Mouse (Mus musculus) heart, postnatal 14 days (tissue): ENCODE measurements around the gene Cox4i1. TPM values are rescaled to one million over a fixed set of nuclear protein-coding genes. Genes with fewer than 3 reads are reported as not detected.

ENCODE experiments used
- DNase-seq, 2 experiments: peaks; one replicate each; pipeline ENCODE4 v3.0.0; 2021 to 2022
- intact Hi-C: fragments of 180-260 bp; cut with DNase I; formaldehyde crosslinking; loops from one replicate; pipeline ENCODE4 v1.15.1; 2025
- long read RNA-seq, 2 experiments: library from polyadenylated mRNA; stranded (forward); transcript quantifications; one replicate each; pipeline ENCODE4 v2.0.0; 2021
- total RNA-seq, 2 experiments: library from RNA; stranded (reverse); gene quantifications; 2 replicates each; pipeline ENCODE4 v1.2.3; 2021

Gene Cox4i1
- 1,000 to 10,000 TPM; 4,230 to 4,270 TPM for total RNA-seq
- long read RNA-seq, experiment 1, transcript Cox4i1-205 (5 exons, 765 nt), result minor isoform, 36 of 6,083 reads
- long read RNA-seq, experiment 1, transcript Cox4i1-203 (2 exons, 438 nt), result minor isoform, 11 of 6,083 reads
- long read RNA-seq, experiment 1, transcript Cox4i1-204 (3 exons, 578 nt), result major isoform, 3,443 of 6,083 reads
- long read RNA-seq, experiment 1, transcript Cox4i1-201 (5 exons, 745 nt), result minor isoform, 2,478 of 6,083 reads
- long read RNA-seq, experiment 1, partial matches to known transcripts, result 64 of 6,083 reads
- long read RNA-seq, experiment 1, other reads (novel, unspliced or antisense), result 51 of 6,083 reads
- long read RNA-seq, experiment 2, transcript Cox4i1-204 (3 exons, 578 nt), result major isoform, 3,622 of 6,032 reads
- long read RNA-seq, experiment 2, transcript Cox4i1-205 (5 exons, 765 nt), result minor isoform, 41 of 6,032 reads
- long read RNA-seq, experiment 2, transcript Cox4i1-201 (5 exons, 745 nt), result minor isoform, 2,235 of 6,032 reads
- long read RNA-seq, experiment 2, transcript Cox4i1-203 (2 exons, 438 nt), result minor isoform, 8 of 6,032 reads
- long read RNA-seq, experiment 2, partial matches to known transcripts, result 70 of 6,032 reads
- long read RNA-seq, experiment 2, other reads (novel, unspliced or antisense), result 55 of 6,032 reads

DNA sequence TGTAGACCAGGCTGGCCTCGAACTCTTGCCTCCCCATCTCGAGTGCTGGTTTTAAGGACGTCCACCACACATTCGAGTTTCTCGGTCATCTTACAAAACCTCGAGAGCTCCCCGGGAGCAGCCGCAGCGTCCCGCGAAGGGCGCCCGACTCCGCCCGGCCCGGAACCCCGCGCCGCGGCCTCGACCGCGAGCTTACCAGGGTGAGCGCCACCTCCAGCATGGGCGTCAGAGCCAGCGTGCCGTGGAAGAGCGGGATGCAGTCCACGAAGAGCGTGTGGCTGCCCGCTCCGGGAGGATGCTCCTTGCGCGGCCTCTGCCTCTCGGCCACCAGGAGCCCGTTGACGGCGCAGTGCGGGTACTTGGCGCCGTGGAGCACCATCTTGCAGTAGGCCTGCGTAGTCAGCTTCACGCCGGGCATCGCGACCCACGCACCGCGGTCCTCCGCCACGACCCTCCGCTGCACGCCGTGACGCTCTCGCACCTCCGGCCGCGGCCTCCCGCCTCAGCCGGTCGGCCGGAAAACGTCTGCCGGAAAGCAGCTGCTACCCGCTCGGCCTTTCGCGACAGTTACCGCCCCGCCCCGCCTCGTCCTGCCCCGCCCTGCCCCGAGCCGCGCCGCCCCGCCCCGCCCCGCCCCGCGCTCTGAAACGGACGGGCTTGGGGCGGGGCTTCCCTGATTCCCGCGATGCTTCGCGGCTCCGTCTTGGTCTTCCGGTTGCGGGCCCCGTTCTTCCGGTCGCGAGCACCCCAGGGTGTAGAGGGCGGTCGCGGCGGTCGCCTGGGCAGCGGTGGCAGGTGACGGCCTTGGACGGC, at the start of gene Cox4i1, which contains the start of gene Gm27021:
Gene Cox4i1 (plus strand): TSS at position 662 of the 813 bp plus-strand sequence.
Gene Gm27021 (minus strand): TSS at position 519 of the 813 bp plus-strand sequence.
- DNase-seq, result peak; percentile 95
- intact Hi-C loops, result loop anchor here (5.0 kb wide), 1 partner anchor 910 kb away; the partner anchor contains the start of gene Fbxo31

DNA sequence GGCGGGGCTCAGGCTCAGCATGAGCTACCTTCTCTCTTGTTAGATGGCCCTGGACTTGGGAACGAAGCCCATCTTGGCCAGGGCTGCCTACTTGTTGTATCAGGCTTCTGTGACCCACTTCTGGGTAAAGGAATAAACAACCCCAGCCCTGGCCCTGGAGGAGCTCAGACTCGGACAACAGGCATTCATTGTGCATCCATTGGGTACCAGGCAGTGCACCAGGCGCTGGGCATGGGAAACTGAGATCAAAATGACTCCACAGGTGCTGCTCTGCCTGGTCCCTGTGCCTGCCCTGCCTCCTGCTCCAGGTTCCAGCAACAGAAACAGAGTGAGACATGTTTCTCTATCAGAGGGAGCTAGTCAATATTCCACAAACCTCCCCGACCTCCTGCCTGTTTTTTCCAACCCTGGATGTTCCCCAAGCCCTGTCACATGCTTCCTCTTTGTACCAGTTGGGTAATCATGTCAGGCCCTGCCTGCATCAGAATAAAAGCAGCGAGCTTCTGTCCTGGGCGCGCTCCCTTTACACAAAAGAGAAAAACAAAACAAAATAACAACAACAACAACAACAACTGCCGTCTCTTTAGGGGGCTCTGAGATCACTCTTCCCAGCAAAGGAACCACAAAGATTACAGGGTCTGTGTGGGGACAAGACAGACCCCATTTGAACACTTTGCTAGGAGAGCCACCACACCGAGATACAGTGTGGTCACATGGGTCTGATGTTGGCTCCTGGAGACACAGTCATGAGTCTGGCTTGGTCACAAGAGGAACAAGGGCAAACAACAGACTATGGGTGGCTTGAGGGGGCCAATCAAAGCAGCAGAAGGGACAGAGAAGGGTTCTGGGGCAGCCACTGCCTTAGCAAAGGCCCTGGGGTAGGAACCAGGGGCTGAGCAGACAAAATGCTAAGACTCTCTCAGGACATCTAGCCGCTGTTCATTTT, 48.5 kb upstream of the Cox4i1 start:
- DNase-seq, result peak; percentile 33 to 34
- intact Hi-C loops, result no loop called here

DNA sequence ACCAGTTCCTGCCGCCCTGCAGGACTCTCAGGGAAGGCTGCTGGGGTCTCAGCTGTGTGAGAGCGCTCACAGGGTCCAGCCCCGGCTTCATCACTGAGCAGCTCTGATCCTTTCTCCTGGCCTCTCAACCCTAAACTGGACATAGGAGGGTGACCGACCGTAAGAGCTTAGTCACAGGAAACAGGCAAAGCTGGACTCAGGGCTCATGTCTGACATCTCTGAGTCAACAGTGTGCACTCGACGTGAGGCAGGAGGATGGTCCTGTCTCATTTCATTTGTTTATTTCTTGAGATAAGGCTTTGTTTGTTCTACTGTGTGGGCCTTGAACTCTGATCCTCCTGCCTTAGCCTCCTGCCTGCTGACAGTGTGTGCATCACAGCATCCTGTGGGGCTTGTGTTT, 47.6 kb upstream of the Cox4i1 start:
- DNase-seq, result no peak
- intact Hi-C loops, result no loop called here

DNA sequence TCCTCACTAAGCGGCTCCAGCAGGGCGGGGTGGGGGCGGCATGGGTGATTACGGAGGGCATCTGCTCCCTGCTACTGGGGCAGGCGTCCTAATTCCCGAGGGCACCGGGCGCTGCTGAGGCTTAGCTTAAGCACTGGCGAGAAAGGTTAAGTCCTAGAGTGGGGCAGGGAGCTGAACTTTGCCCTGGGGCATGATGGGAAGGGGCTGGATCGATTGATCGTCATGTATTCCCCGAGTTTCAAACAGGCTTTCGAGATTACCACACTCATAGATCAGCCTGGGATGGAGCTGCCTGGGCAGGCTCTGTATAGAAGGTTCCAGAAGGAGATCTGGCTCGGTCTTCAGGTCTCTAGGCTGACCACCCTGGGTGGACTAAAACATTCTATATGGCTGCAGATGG, 45.9 kb upstream of the Cox4i1 start:
- intact Hi-C loops, result no loop called here

DNA sequence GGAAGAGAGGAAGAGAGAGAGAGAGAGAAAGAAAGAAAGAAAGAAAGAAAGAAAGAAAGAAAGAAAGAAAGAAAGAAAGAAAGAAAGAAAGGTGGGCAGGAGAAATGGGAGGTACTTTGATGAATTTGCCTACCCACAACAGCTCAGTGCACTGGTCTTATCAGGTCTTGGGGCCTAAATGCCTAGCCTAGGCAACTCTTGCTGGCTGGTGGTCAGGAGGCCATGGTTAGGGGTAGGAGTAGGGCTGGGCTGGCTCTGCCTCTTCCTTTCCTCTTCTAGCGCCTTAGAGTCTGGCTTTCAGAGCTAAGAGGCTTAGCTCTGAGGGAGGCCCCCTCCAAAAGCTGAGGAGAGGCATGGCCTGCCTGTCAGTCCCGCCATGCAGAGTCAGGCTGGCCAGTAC, 44.4 kb upstream of the Cox4i1 start:
- intact Hi-C loops, result no loop called here
- DNase-seq, result no peak

More for the DNA sequence above, 45.9 kb upstream of the Cox4i1 start:
- DNase-seq, result no peak

DNA sequence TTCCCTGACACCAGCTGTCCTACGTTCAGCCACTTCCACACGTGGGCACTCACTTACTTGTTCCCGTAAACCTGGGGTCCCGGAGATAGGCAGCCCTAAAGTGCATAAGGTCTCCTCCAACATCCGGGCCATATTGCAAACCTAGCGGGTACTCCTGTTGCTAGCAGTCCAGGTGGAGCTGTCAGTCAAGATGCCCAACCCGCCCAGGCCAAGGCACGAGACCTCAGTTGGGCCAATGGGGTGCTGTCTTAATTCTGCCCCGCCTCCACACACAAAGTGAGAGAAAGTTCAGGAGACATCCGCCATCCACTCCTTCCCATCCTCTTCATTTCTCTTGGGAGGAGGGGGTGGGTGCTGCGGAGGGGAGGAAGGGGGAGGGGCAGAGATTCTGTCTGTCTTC, 41.6 kb upstream of the Cox4i1 start:
- intact Hi-C loops, result no loop called here
- DNase-seq, result no peak

DNA sequence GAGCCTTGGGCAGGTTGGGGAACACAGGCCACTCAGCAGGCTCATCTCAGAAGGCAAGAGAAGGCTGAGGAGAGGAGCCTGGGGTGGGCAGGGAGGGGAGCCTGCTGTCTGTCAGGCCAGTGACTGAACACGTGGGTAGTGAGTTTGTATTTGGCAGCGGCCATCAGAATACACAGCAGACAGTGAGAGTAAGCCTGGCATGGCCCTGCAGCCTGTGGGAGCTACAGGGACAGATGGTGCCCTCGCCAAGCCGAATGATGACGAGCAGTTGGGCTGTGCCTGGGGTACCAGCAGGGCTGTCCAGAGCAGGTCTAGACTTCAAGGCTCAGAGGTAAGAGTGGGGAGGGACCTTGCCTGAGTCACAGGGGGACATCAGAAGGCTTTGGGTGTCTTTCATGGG, 40.7 kb upstream of the Cox4i1 start:
- DNase-seq, result no peak
- intact Hi-C loops, result no loop called here

DNA sequence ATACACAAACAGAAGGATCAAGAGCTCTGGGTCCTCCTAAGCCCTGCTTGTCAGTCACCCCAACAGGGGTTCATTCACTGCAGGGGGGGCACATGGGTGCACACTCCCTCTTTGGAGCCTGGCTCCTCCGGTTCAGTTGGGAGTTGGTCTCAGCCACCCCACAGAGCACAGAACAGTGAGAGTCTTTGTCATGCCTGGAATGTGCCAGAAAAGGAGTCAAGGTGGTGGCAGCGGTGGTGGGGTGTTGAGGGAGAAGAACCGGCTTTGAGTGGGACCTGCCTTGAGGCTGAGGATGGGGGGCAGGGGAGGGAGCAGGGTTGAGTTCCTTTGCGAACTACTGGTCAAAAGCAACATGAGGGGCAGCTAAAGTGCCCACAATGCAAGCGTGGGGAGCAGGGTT, 38.0 kb upstream of the Cox4i1 start:
- DNase-seq, result no peak
- intact Hi-C loops, result no loop called here

DNA sequence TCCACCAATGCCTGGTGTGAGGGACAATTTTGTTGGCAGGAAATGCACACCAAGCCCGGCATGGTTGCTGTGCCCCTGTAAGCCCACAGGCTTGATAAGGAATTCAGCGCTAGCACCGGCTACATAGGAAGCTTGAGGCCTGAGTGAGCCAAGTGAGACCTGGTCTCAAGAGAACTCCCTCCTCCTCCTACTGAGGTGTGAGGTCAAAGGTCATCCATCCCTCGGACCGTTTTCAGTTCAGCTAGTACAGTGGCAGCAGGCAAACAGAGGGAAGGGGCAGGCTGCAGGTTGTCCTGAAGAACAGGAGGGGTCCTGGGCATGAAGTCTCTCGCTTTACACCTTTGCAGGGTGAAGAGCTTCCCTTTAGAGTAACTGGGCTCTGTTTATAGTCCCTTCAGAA, 37.2 kb upstream of the Cox4i1 start:
- DNase-seq, result no peak
- intact Hi-C loops, result no loop called here

DNA sequence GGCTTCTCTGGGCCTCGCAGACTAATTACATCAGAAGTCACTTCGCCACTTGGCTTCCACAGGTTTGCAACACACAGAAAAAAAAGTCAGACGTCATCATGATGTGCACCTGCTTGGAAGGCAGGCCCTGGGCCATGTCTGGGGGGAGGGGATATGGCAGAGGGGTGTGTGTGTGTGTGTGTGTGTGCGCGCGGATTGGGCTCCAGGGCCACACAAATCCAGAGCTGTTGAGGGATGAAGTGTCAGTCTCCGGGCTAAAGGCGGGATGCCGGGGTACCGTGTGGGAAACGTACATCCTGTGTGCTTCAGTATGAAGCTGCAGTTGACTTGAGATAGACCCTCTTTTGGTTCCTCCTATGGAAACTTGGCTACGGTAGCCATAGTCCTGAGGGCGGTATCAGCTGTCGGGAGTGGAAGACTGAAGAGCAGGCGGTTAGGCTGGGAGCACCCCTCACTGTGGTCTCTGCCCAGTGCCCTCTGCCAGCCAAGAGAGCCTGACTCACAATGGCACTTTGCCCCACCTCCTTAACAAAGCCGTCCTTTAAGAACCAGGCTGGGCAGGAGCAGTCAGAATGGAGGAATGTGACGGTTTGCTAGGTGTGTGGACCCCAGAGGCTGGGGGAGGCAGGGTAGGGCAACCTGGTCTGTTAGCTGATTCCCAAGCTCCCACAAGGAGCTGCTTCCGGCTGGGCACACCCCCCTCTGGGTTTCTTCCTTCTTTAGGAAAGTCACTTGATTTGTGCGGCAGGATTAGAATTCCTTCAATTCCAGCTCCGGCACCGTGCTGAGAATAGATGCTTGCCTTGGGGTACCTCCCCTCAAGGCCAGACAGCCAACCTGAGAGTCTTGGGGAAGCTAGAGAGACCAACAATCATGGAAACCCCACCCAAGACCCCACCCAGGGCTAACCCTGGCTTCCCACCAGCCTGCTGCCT, 36.3 kb upstream of the Cox4i1 start:
- peak in 1 of 2 experiments; percentile 24 for DNase-seq
- intact Hi-C loops, result no loop called here

DNA sequence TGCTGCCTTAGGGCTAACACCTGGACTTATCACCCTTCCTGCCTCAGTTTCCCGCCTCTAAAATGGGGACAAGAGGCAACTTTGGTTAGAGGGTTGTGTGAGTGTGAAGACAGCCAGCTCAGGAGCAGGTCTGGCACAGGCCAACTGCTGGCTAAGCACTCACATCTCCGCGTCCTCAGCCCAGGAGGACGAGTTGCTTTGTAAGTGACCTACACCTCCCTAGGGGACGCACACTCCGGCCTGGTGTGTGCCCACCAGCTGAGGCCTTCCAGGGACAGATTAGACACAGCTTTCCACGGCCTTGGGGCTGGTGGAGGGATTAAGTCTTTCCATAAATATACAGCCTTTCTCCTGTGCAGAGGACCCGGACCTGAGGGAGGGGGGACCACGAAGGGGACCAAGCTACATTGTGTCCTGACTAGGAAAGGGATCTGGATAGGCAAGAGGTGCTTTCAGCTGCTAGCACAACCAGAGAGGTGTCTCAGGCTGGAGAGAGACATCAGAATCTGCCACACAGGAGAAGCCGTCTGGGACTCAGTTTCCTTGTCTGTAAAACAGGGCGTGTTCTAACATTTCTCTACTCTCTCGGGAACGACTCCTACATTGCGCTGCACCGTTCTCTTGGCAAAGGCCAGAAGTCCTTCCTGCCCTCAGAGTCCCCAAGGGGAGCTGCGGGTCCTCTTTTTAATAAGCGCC, 34.9 kb upstream of the Cox4i1 start:
- intact Hi-C loops, result no loop called here
- no peak for DNase-seq

DNA sequence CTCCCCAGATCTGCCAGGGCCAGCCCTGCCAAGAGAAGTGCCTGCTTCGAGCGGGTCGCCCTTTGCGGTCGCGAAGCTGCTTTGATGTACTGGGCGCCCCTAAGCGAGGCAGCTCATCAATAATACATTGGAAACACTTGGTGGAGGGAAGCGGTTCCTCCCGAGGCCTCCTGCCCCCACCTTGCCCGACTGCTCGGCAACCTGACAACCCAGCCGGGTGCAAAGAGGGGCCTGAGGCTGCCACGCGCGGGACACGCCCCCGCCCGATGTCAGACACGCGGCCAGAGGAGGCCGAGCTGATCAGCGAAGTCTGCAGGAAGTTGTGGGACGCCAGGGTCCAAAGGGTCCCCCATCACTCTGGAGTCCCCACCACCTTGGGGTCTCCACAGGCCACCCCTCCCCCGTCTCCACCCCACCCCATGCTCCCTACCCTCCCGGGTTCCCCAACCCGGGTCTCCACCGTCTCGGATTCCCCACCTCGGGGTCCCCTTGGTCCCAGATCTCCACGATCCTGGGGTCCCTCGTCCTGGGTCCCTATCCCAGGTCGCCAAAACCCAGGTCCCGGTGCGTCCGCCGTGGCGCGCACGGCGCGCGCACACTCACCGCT, 34.3 kb upstream of the Cox4i1 start:
- DNase-seq, result peak in 1 of 2 experiments; percentile 39
- intact Hi-C loops, result no loop called here

DNA sequence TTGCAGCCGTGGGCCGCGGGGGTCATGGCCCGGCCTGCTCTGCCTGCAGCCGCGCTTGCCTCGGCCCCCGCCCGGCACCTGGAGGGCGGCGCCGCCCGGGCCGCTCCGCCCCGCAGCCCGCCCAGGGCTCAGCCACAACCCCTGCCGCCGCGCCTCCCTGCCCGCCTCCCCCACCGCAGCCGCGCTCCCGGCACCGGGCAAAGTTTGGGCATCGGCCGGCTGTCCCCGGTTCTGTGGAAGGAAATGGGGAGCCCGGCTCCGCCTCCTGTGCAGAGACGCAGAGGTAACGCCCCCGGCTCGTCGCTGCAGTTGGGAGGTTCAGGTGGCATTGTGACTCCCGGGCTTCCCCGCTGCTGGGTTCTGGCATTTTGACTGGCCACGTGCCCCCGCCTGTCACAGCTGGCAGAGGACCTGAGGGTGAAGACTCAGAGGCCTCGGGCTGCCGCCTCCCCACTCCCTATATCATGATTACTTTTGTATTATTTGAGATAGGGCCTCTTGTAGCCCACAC, 33.6 kb upstream of the Cox4i1 start:
- peak; percentile 60 to 67 for DNase-seq
- intact Hi-C loops, result no loop called here

DNA sequence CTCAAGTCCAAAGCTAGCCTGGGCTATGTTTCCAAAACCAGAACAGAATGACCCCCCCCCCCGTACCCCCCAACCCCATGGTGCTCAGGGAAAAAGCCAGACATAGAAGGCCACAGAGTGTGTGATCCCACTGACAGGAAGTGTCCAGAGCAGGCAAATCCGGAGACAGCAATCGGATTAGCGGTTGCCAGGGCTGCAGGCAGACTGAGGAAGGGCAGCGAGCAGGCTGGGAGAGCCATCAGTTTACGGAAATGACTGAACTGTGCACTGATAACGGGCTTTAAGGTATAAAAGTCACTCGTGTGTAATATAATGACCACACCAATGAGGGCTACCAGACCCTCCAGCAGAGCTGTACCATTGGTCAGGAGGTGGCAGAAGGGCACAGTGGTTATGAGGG, 26.8 kb upstream of the Cox4i1 start:
- DNase-seq, result no peak
- intact Hi-C loops, result no loop called here

DNA sequence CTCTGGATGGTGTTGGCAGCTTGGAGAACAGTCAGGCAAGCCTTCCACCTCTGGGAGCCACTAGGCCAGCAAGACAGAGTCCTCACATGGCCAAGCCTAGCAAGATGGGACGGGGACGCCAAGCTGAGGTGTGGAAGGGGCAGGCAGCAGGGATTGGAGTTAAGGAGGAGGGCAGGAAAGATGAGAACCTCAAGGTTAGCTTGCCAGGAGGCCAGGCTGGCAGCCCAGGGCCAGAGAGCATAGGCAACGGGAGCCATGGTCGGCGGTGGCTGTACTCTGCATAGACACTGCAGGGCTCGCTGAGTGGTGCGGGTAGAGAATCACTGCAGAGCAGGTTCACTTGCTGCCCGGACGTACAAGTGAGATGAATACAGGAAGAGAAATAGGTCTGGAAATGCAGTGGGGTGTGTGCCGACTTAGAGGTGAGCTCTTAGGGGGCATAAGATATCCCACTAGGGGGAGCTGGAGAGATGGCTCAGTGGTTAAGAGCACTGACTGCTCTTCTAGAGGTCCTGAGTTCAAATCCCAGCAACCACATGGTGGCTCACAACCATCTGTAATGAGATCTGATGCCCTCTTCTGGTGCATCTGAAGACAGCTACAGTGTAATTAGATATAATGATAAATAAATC, 25.9 kb upstream of the Cox4i1 start:
- no peak for DNase-seq
- intact Hi-C loops, result no loop called here

DNA sequence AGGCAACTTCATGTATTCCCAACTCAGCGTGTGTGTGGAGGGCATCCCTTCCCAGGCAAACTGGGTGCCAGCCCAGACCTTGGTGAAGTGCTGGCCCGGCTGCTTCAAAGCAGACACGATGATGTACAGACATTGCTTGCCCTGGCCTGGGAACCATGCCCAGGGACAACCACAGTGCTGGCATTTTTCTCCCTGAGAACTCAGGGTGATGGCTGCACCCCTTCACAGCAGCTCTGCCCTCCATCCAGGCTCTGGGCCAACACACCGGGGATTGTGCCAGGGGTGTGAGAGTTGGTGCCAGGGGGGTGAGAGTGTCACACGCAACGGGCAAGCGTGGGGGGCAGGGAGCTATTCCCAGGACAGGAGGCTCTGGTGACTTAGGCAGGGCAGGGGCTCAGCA, 23.4 kb upstream of the Cox4i1 start:
- intact Hi-C loops, result no loop called here
- peak; percentile 78 to 89 for DNase-seq

DNA sequence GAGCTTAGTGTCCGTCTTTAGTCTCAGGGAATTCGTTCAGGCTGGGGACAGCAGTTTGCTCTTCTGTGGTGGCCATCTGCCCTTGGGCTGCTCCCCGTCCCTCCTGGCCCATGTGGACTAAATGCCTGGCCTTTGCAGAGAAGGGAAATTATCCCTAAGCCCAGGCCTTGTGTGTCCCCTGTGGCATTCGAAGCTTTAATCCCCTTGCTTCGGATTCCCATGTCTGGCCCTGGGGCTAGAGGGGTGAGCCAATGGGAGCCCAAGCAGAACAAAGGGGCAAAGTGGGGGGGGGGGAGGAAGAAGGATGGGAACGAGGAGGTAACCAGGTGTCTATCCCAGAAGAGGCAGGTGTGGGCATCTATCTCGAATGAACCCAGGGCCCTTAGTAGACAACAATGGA, 20.5 kb upstream of the Cox4i1 start, which contains the start of gene 1190005I06Rik:
Gene 1190005I06Rik (minus strand): TSS at position 101 of the 400 bp plus-strand sequence.
- intact Hi-C loops, result no loop called here

More for the DNA sequence above, 20.5 kb upstream of the Cox4i1 start, which contains the start of gene 1190005I06Rik:
- no peak for DNase-seq
